Mouse (Mus musculus): Measurements from ENCODE around the gene Rhox4f. TPM values are rescaled to one million over a fixed set of nuclear protein-coding genes. Genes with fewer than 3 reads are reported as not detected.
"Not testable (repeated sequence)": the region's sequence is repeated elsewhere in the genome, so short reads cannot be mapped to it uniquely, and the experiment has no call there.

Rhox4f gene
- not detected for polyA plus RNA-seq (2017; shearing (Covaris generic))

DNA sequence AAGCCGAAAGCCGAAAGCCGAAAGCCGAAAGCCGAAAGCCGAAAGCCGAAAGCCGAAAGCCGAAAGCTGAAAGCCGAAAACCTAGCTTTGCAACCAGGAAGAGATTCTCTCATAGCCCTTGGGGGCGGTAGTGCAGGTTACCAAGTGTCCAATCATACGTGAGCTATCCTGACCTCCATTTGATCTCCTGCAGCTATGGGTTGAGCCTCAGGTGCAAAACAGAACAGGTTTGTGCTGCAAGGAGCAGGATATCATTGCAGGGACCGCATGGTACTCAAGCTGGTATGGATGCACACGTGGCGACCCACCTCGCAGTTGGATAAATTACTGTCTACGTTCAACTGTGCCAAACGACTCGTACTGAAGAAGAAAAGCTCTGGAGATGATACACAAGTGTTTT, at the start of gene Rhox4f:
Rhox4f (minus strand) TSS at position 101 of the 400 bp plus-strand sequence.
- ATAC-seq, result not testable (repeated sequence)

DNA sequence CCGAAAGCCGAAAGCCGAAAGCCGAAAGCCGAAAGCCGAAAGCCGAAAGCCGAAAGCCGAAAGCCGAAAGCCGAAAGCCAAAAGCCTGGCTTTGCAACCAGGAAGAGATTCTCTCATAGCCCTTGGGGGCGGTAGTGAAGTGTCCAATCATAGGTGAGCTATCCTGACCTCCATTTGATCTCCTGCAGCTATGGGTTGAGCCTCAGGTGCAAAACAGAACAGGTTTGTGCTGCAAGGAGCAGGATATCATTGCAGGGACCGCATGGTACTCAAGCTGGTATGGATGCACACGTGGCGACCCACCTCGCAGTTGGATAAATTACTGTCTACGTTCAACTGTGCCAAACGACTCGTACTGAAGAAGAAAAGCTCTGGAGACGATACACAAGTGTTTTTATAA, 43.7 kb upstream of the Rhox4f start, which contains the start of gene Rhox4g:
Rhox4g (minus strand) TSS at position 101 of the 400 bp plus-strand sequence.
- ATAC-seq, result not testable (repeated sequence)

DNA sequence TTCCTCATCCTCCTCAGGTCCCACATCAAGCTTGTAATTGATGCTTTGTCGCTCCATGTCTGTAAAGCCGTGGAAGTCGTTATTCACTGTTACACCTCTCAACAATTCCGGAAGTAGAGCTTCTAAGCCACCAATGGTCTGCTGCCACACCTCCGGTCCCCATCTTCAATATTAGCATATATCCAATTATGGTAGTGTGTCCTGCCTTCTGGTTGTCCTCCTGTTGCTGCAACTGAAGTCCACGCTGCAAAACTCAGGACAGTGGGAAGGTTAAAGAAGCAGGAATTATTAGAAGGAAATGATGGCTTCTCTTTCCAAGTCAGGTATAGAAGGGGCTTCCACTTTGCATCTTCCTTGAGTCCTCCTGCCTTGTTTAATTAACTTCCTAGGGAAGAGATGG, 35.9 kb upstream of the Rhox4f start, which contains the start of gene Rhox2g:
Rhox2g (minus strand) TSS at position 101 of the 400 bp plus-strand sequence.
- ATAC-seq, result not testable (repeated sequence)

DNA sequence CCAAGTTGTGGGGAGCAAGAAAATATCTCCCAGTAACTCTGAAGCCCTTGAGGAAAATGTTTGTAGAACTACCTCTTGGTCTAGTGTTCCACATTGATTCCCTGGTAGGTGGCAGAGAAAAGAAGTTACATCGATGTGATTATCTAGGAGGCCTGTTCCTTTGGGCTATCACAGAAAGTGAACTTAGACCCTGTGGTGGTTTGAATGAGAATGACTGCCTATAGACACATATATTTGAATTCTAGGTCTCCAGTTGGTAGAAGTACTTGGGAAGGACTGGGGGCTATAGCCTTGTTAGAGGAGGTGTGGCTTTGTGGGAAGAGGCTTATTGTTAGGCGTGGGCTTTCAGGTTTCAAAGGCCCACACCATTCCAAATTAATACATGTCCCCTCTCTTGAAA, 21.0 kb upstream of the Rhox4f start, which contains the start of gene Rhox3g:
Rhox3g (minus strand) TSS at position 101 of the 400 bp plus-strand sequence.
- not testable (repeated sequence) for ATAC-seq

DNA sequence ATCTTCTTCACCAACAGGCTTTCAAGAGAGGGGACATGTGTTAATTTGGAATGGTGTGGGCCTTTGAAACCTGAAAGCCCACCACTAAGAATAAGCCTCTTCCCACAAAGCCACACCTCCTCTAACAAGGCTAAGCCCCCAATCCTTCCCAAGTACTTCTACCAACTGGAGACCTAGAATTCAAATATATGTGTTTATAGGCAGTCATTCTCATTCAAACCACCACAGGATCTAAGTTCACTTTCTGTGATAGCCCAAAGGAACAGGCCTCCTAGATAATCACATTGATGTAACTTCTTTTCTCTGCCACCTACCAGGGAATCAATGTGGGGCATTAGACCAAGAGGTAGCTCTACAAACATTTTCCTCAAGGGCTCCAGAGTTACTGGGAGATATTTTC, 26.8 kb downstream of the Rhox4f start, which contains the start of gene Rhox3f:
Rhox3f (plus strand) TSS at position 301 of the 400 bp plus-strand sequence.
- ATAC-seq, result not testable (repeated sequence)

DNA sequence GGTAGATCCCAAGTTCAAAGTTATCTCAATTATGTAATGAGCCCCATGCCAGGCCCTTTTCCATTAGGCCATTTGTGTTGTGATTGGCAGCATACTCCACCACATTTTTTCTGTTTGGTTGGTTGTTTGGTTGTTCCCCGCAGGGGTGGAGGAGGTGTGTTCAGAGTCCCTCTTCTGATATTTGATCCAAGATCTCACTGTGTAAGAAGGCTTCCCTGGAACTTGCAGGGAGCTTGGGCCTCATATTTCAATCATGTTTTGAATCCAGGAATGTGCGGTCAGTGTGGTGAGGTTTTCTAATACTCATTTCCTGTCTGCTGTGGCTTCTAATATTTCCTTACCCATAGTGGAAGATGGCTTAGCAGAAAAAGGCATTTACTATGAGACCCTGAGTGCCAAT, 34.9 kb downstream of the Rhox4f start:
- not testable (repeated sequence) for ATAC-seq

DNA sequence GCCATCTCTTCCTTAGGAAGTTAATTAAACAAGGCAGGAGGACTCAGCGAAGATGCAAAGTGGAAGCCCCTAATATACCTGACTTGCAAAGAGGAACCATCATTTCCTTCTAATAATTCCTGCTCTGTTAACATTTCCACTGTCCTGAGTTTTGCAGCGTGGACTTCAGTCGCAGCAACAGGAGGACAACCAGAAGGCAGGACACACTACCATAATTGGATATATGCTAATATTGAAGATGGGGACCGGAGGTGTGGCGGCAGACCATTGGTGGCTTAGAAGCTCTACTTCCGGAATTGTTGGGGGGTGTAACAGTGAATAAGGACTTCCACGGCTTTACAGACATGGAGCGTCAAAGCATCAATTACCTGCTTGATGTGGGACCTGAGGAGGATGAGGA, 36.4 kb downstream of the Rhox4f start, which contains the start of gene Rhox2f:
Rhox2f (plus strand) TSS at position 301 of the 400 bp plus-strand sequence.
- ATAC-seq, result not testable (repeated sequence)

DNA sequence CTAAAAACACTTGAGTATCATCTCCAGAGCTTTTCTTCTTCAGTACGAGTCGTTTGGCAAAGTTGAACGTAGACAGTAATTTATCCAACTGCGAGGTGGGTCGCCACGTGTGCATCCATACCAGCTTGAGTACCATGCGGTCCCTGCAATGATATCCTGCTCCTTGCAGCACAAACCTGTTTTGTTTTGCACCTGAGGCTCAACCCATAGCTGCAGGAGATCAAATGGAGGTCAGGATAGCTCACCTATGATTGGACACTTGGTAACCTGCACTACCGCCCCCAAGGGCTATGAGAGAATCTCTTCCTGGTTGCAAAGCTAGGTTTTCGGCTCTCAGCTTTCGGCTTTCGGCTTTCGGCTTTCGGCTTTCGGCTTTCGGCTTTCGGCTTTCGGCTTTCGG, 50.4 kb downstream of the Rhox4f start, which contains the start of gene Rhox4e:
Rhox4e (plus strand) TSS at position 301 of the 400 bp plus-strand sequence.
- ATAC-seq, result not testable (repeated sequence)

Other genes with a start within 250 kb of the Rhox4f start
- not detected for gene Rhox3a2, start 227.7 kb downstream of the Rhox4f start, polyA plus RNA-seq (2017; shearing (Covaris generic))
- under 1 TPM in 1 of 2 experiments, not detected in 1; 0.77 TPM for gene Rhox4a2, start 216.9 kb downstream of the Rhox4f start, polyA plus RNA-seq (2017; shearing (Covaris generic))
- not detected for gene Rhox2b, start 195.6 kb downstream of the Rhox4f start, polyA plus RNA-seq (2017; shearing (Covaris generic))
- gene Rhox4b, start 175.2 kb downstream of the Rhox4f start, polyA plus RNA-seq (2017; shearing (Covaris generic)), result not detected
- gene Rhox2c, start 154.0 kb downstream of the Rhox4f start, polyA plus RNA-seq (2017; shearing (Covaris generic)), result not detected
- gene Rhox3c, start 149.1 kb downstream of the Rhox4f start, polyA plus RNA-seq (2017; shearing (Covaris generic)), result not detected
- gene Rhox4c, start 127.4 kb downstream of the Rhox4f start, polyA plus RNA-seq (2017; shearing (Covaris generic)), result not detected
- gene Rhox2d, start 114.3 kb downstream of the Rhox4f start, polyA plus RNA-seq (2017; shearing (Covaris generic)), result not detected
- gene Rhox4d, start 93.3 kb downstream of the Rhox4f start, polyA plus RNA-seq (2017; shearing (Covaris generic)), result under 1 TPM in 1 of 2 experiments, not detected in 1; 0.46 TPM
- not detected for gene Rhox2e, start 77.3 kb downstream of the Rhox4f start, polyA plus RNA-seq (2017; shearing (Covaris generic))
- not detected for gene Rhox3e, start 65.7 kb downstream of the Rhox4f start, polyA plus RNA-seq (2017; shearing (Covaris generic))
- gene Rhox4e, start 50.3 kb downstream of the Rhox4f start, polyA plus RNA-seq (2017; shearing (Covaris generic)), result not detected
- gene Rhox2f, start 36.3 kb downstream of the Rhox4f start, polyA plus RNA-seq (2017; shearing (Covaris generic)), result not detected
- not detected for gene Rhox3f, start 26.7 kb downstream of the Rhox4f start, polyA plus RNA-seq (2017; shearing (Covaris generic))
- gene Rhox3g, start 20.9 kb upstream of the Rhox4f start, polyA plus RNA-seq (2017; shearing (Covaris generic)), result not detected
- not detected for gene Rhox2g, start 35.8 kb upstream of the Rhox4f start, polyA plus RNA-seq (2017; shearing (Covaris generic))
- not detected for gene Rhox4g, start 43.6 kb upstream of the Rhox4f start, polyA plus RNA-seq (2017; shearing (Covaris generic))
- not detected for gene Rhox3h, start 61.1 kb upstream of the Rhox4f start, polyA plus RNA-seq (2017; shearing (Covaris generic))
- gene Rhox2h, start 65.6 kb upstream of the Rhox4f start, polyA plus RNA-seq (2017; shearing (Covaris generic)), result not detected
- not detected for gene Rhox5, start 197.1 kb upstream of the Rhox4f start, polyA plus RNA-seq (2017; shearing (Covaris generic))
- not detected for gene Rhox6, start 219.2 kb upstream of the Rhox4f start, polyA plus RNA-seq (2017; shearing (Covaris generic))
- gene Rhox7a, start 224.0 kb upstream of the Rhox4f start, polyA plus RNA-seq (2017; shearing (Covaris generic)), result not detected

Data from CD4-positive, CD25-positive, alpha-beta regulatory T cell, adult 4 months (primary cell).